In genomic region chr12:16893656-16894395, GRCm38 (mm10) we compare ENCODE assay signal across 8 mouse cellular contexts. TPM values are rescaled to one million over a fixed set of nuclear protein-coding genes. Genes with fewer than 3 reads are reported as not detected.
DNase-seq lines count a peak whose midpoint lies in the region; ATAC-seq and TF ChIP-seq lines count a peak whose summit lies in the region.

No protein-coding gene starts in this region.

- H3K27ac ChIP-seq in cortical plate, adult 2 months (ENCODE audit: insufficient read depth, low read length), result peak overlapping the region; percentile 100
- peak overlapping the region; percentile 93 for H3K27ac ChIP-seq in hindbrain, embryonic 15.5 days (replicated peaks)
- peak overlapping the region; percentile 93 for H3K27ac ChIP-seq in macrophage
- H3K27ac ChIP-seq in stomach, postnatal 0 days (replicated peaks), result peak overlapping the region; percentile 97

- peak overlapping the region; percentile 89 for H3K4me2 ChIP-seq in hindbrain, embryonic 15.5 days
- peak overlapping the region; percentile 68 for H3K4me2 ChIP-seq in stomach, postnatal 0 days (replicated peaks; ENCODE audit: low read depth)

- no peak for TF ChIP-seq EP300 in stomach, postnatal 0 days (optimal IDR thresholded peaks at IDR 0.05)

- ATAC-seq in hindbrain, embryonic 15.5 days (ENCODE audit: low FRiP score, low read depth), result peak; percentile 19; the same call in 1 of the 2 replicates
- ATAC-seq in stomach, postnatal 0 days (ENCODE audit: low FRiP score, low TSS enrichment), result peak; percentile 54
- ATAC-seq in cerebellum, adult (ENCODE audit: insufficient number of reproducible peaks, low FRiP score, low TSS enrichment), result no peak; the same call in 1 of the 2 replicates

- no peak for TF ChIP-seq POLR2A in cortical plate, adult 2 months (IDR thresholded peaks at IDR 0.05; ENCODE audit: extremely low read depth, insufficient read depth, low read length)

- 4% methylated on average over 18 of the region's 18 CpGs for WGBS in hindbrain, embryonic 15.5 days
- 2% methylated on average over 18 of the region's 18 CpGs for WGBS in macrophage (ENCODE audit: missing documents)
- 4% methylated on average over 18 of the region's 18 CpGs for WGBS in stomach, postnatal 0 days

- no peaks in the 10 kb centered on the region for H3K27me3 ChIP-seq in hindbrain, embryonic 15.5 days
- H3K27me3 ChIP-seq in stomach, postnatal 0 days (ENCODE audit: control insufficient read depth, insufficient read depth, low read length), result no peaks in the 10 kb centered on the region

- H3K9me3 ChIP-seq in hindbrain, embryonic 15.5 days, result no peaks in the 10 kb centered on the region
- no peaks in the 10 kb centered on the region for H3K9me3 ChIP-seq in stomach, postnatal 0 days (ENCODE audit: control insufficient read depth, low read length)

- H3K36me3 ChIP-seq in hindbrain, embryonic 15.5 days, result no peaks in the 10 kb centered on the region
- H3K36me3 ChIP-seq in macrophage (ENCODE audit: inconsistent target), result no peaks in the 10 kb centered on the region
- no peaks in the 10 kb centered on the region for H3K36me3 ChIP-seq in stomach, postnatal 0 days (ENCODE audit: control insufficient read depth, insufficient read depth, low read length)

- H3K4me1 ChIP-seq in cortical plate, adult 2 months (ENCODE audit: control insufficient read depth, insufficient read depth, low read length), result peaks cover 5% of the 10 kb centered on the region; the same call in 1 of the 2 replicates
- peaks cover 33% of the 10 kb centered on the region for H3K4me1 ChIP-seq in hindbrain, embryonic 15.5 days (replicated peaks)
- peaks cover 4% of the 10 kb centered on the region; the same call in 1 of the 2 replicates for H3K4me1 ChIP-seq in stomach, postnatal 0 days (replicated peaks; ENCODE audit: control insufficient read depth, insufficient read depth)

- TF ChIP-seq CTCF in cortical plate, adult 2 months (IDR thresholded peaks at IDR 0.05; ENCODE audit: extremely low read depth, insufficient read depth, low read length), result no peak
- TF ChIP-seq CTCF in stomach, postnatal 0 days (IDR thresholded peaks at IDR 0.05; ENCODE audit: low read depth), result no peak

- H3K79me2 ChIP-seq in macrophage (ENCODE audit: inconsistent target), result peaks cover 37% of the 10 kb centered on the region

- peak; percentile 65 to 75 for DNase-seq in lung, adult 18-20 months
- no peak for DNase-seq in lung, postnatal 14 days
- DNase-seq in stomach, postnatal 0 days (ENCODE audit: low spot score), result no peak
- no peak for DNase-seq in layer of hippocampus, adult 8-10 months (ENCODE audit: low spot score in 2 of 2)

- peak overlapping the region; percentile 95 for H3K9ac ChIP-seq in hindbrain, embryonic 15.5 days
- peak overlapping the region; percentile 96 for H3K9ac ChIP-seq in stomach, postnatal 0 days (ENCODE audit: low read length)

- peak overlapping the region; percentile 72 for H3K4me3 ChIP-seq in cortical plate, adult 2 months (ENCODE audit: insufficient read depth, low read length)
- H3K4me3 ChIP-seq in hindbrain, embryonic 15.5 days, result peak overlapping the region; percentile 72
- peak overlapping the region; percentile 38 for H3K4me3 ChIP-seq in macrophage (ENCODE audit: inconsistent target)
- H3K4me3 ChIP-seq in stomach, postnatal 0 days (ENCODE audit: low read depth, low read length), result peak overlapping the region; percentile 93

RNA-seq across cellular contexts. Expression of gene Rock2, which starts 0.9 kb away (rescaled TPM):
- 48.3 and 49.0 TPM in 2 replicates for polyA plus RNA-seq in cortical plate, adult 2 months (2012; rRNA removed)
- polyA plus RNA-seq in hindbrain, embryonic 15.5 days (2015; fragmentation: Nextera tagmentation; extraction: Ambion mirVana), result 13.7 and 15.1 TPM in 2 replicates
- 100 to 1,000 TPM in 25 of 26 experiments, 10 to 100 TPM in 1; 92.8 to 352 (median 152) TPM for total RNA-seq in macrophage (2018; cell fraction: chromatin; rRNA removed)
- total RNA-seq in macrophage (2018; cell fraction: cytosol; rRNA removed), result 10 to 100 TPM; 16.5 to 38.9 (median 24.8) TPM
- 100 to 1,000 TPM in 10 of 26 experiments, 10 to 100 TPM in 16; 38.9 to 182 (median 91.6) TPM for total RNA-seq in macrophage (2018; cell fraction: nucleus; rRNA removed)
- polyA plus RNA-seq in macrophage (2018), result 17.7 to 23.8 TPM (median 18.8 TPM) in 3 replicates
- polyA plus RNA-seq in stomach, postnatal 0 days (2015; fragmentation: Nextera tagmentation; extraction: Ambion mirVana), result 12.1 and 13.3 TPM in 2 replicates
- total RNA-seq in layer of hippocampus, adult 8-10 months (2022), result 100 to 1,000 TPM; 109 to 143 (median 128) TPM

Comparison
In these comparisons a context has a peak if more than half of its experiments do, and no peak if none do; other contexts are left out.
1. DNase-seq: peak in lung, adult 18-20 months (2 of 2); none in lung, postnatal 14 days (single experiment), stomach, postnatal 0 days (single experiment) and layer of hippocampus, adult 8-10 months (0 of 2).
2. H3K4me3 ChIP-seq: peak in every context shown above with its lines; median percentile 93 in stomach, postnatal 0 days; 72 in cortical plate, adult 2 months; 72 in hindbrain, embryonic 15.5 days; 38 in macrophage.
3. Peak in every context shown above with its lines, with median percentiles within 50 percentile points of each other: H3K27ac ChIP-seq.